Mouse (Mus musculus) ES-E14 (cell line): ENCODE measurements around the gene Bhlha15.

Experiments
- CHD2 ChIP-seq: IDR thresholded peaks from 2 replicates; pipeline ENCODE4 v1.6.1; 2014; ENCODE audit warnings: mild to moderate bottlenecking, low read depth, low read length, inconsistent platforms
- HCFC1 ChIP-seq: IDR thresholded peaks from 2 replicates; pipeline ENCODE4 v1.6.1; 2012; ENCODE audit warnings: low read length, inconsistent platforms, borderline replicate concordance; ENCODE audit not compliant: insufficient read depth
- MAFK ChIP-seq: IDR thresholded peaks from 2 replicates; pipeline ENCODE4 v1.6.1; 2014; ENCODE audit warnings: mild to moderate bottlenecking, low read depth, low read length, inconsistent platforms; ENCODE audit not compliant: insufficient read depth
- ZC3H11A ChIP-seq: IDR thresholded peaks from 2 replicates; pipeline ENCODE4 v1.6.1; 2012; ENCODE audit warnings: low read depth, mild to moderate bottlenecking, inconsistent platforms, low read length, borderline replicate concordance
- ZNF384 ChIP-seq: IDR thresholded peaks from 2 replicates; pipeline ENCODE4 v1.6.1; 2012; ENCODE audit warnings: low read depth, low read length, inconsistent platforms

DNA sequence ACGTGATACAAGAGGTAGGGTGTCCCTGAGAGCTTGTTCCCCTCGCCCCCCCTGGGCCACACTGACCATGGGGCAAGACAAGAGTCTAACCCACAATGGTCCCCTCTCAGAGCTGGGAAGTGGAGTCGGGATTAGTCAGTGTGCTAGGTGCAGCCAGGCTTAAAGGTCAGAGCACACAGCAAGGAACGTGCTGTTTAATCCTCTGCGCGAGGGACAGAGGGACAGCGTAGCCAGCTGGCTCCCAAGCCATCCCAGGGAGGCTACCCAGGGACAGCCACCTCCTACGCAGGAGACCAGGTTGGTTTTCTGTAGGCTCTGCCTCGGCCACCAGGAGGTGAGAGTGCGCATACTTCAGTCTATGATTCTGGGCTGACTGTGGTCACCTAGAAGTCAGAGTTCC lies 14.8 kb downstream of the Bhlha15 start:
- no peak for TF ChIP-seq HCFC1
- no peak for TF ChIP-seq ZNF384
- no peak for TF ChIP-seq CHD2
- no peak for TF ChIP-seq ZC3H11A
- TF ChIP-seq MAFK = no peak
